11 mouse cellular contexts compared by ENCODE assay signal in genomic region chr12:78099761-78100160, GRCm38 (mm10).
DNase-seq lines count a peak whose midpoint lies in the region; ATAC-seq and TF ChIP-seq lines count a peak whose summit lies in the region.
"Had no signal": no experiment of that assay in that cellular context is flagged by ENCODE, and none has a peak within 500 bp of the region (broad histone marks: within the 10 kb centered on the region; RNA-seq: fewer than 3 reads in every experiment).

No protein-coding gene starts in this region.

- H3K27me3 ChIP-seq in lung, embryonic 14.5 days (ENCODE audit: insufficient read depth, low read length) = no peaks in the 10 kb centered on the region
- no peaks in the 10 kb centered on the region for H3K27me3 ChIP-seq in liver, embryonic 11.5 days (replicated peaks; ENCODE audit: control insufficient read depth, insufficient read depth, low read length)
- H3K27me3 ChIP-seq: kidney, embryonic 15.5 days; limb, embryonic 15.5 days had no signal

- no peak overlapping the region for H3K9ac ChIP-seq in lung, embryonic 14.5 days
- no peak overlapping the region for H3K9ac ChIP-seq in liver, embryonic 11.5 days (ENCODE audit: low read depth, low read length)
- H3K9ac ChIP-seq: kidney, embryonic 15.5 days; limb, embryonic 15.5 days had no signal

- no peak for ATAC-seq in lung, embryonic 14.5 days (ENCODE audit: insufficient read depth)
- no peak for ATAC-seq in liver, embryonic 11.5 days (replicated peaks; ENCODE audit: low FRiP score)

- TF ChIP-seq CTCF in lung, embryonic 14.5 days (IDR thresholded peaks at IDR 0.05; ENCODE audit: low read depth) = no peak

- H3K4me1 ChIP-seq in lung, embryonic 14.5 days (ENCODE audit: insufficient read depth) = 0 out of 2 replicates have a peak, but pooled peaks cover 9% of the 10 kb centered on the region
- no peaks in the 10 kb centered on the region for H3K4me1 ChIP-seq in liver, embryonic 11.5 days (replicated peaks; ENCODE audit: control insufficient read depth, insufficient read depth, low read length)
- H3K4me1 ChIP-seq: kidney, embryonic 15.5 days had no signal

- peak; percentile 62 to 71 for DNase-seq in adrenal gland, adult (ENCODE audit: inconsistent age in 2 of 2, low spot score in 1 of 2)
- no peak for DNase-seq in adrenal gland, adult 18-20 months (ENCODE audit: low spot score in 2 of 2)
- peak; percentile 36 for DNase-seq in lung, embryonic 14.5 days
- no peak for DNase-seq in lung, postnatal 10 days
- peak; percentile 31 for DNase-seq in cerebellum, adult 11-12 months
- peak; percentile 35 to 38 for DNase-seq in left cerebral cortex, postnatal 10 days (ENCODE audit: extremely low spot score in 1 of 2, low spot score in 2 of 2)
- DNase-seq in liver, embryonic 11.5 days (ENCODE audit: low spot score) = no peak
- DNase-seq in embryo, embryonic 10.5 days (ENCODE audit: low spot score) = no peak
- DNase-seq: embryo, embryonic 11 days had no signal

- WGBS in lung, embryonic 14.5 days = 60% methylated on average over 4 of the region's 4 CpGs
- 64% methylated on average over 4 of the region's 4 CpGs for WGBS in liver, embryonic 11.5 days

- H3K36me3 ChIP-seq in lung, embryonic 14.5 days (ENCODE audit: insufficient read depth) = no peaks in the 10 kb centered on the region
- no peaks in the 10 kb centered on the region for H3K36me3 ChIP-seq in liver, embryonic 11.5 days (ENCODE audit: control insufficient read depth, insufficient read depth, low read length)
- H3K36me3 ChIP-seq: kidney, embryonic 15.5 days; limb, embryonic 15.5 days had no signal

- no peaks in the 10 kb centered on the region for H3K9me3 ChIP-seq in lung, embryonic 14.5 days (ENCODE audit: low read depth, low read length)
- no peaks in the 10 kb centered on the region for H3K9me3 ChIP-seq in liver, embryonic 11.5 days (ENCODE audit: control insufficient read depth, low read length)
- H3K9me3 ChIP-seq: kidney, embryonic 15.5 days; limb, embryonic 15.5 days had no signal

- no peak overlapping the region for H3K4me2 ChIP-seq in lung, embryonic 14.5 days
- H3K4me2 ChIP-seq in liver, embryonic 11.5 days = no peak overlapping the region
- H3K4me2 ChIP-seq: kidney, embryonic 15.5 days; limb, embryonic 15.5 days had no signal

- no peak overlapping the region for H3K27ac ChIP-seq in lung, embryonic 14.5 days (ENCODE audit: low read depth)
- no peak overlapping the region for H3K27ac ChIP-seq in liver, embryonic 11.5 days (ENCODE audit: low read depth, low read length)
- H3K27ac ChIP-seq: kidney, embryonic 15.5 days had no signal

- intact Hi-C loops in left cerebral cortex, postnatal 10 days (cut with DNase I) = loop anchor here (10.0 kb wide), 1 partner anchor 125 kb away; the partner anchor contains the start of gene Gphn

- H3K4me3 ChIP-seq in lung, embryonic 14.5 days (ENCODE audit: low read depth, low read length) = no peak overlapping the region
- H3K4me3 ChIP-seq in liver, embryonic 11.5 days (ENCODE audit: low read depth, low read length) = no peak overlapping the region
- H3K4me3 ChIP-seq: kidney, embryonic 15.5 days; limb, embryonic 15.5 days had no signal

Comparison
In these comparisons a context has a peak if more than half of its experiments do, and no peak if none do; other contexts are left out.
1. DNase-seq: peak in adrenal gland, adult (2 of 2), lung, embryonic 14.5 days (single experiment), cerebellum, adult 11-12 months (single experiment) and left cerebral cortex, postnatal 10 days (2 of 2); none in adrenal gland, adult 18-20 months (0 of 2), lung, postnatal 10 days (single experiment), liver, embryonic 11.5 days (single experiment) and embryo, embryonic 10.5 days (single experiment).